Mouse (Mus musculus) olfactory bulb, adult 2 months (tissue): ENCODE data around the gene Abcd1.

ENCODE experiments used
- CTCF ChIP-seq: fragments of 200-500 bp; IDR thresholded peaks from 2 replicates; pipeline ENCODE4 v1.5.1; 2012; ENCODE audit warnings: low read depth, mild to moderate bottlenecking, low read length, moderate library complexity; ENCODE audit not compliant: insufficient read depth
- POLR2A ChIP-seq: fragments of 200-500 bp; IDR thresholded peaks from 2 replicates; pipeline ENCODE4 v1.6.1; 2012; ENCODE audit warnings: mild to moderate bottlenecking, low read depth, low read length, moderate library complexity; ENCODE audit not compliant: insufficient read depth

GRCm38 (mm10) chrX:73774168-73774760 is 57.9 kb downstream of the Abcd1 start, which contains the start of gene Srpk3:
- no peak for TF ChIP-seq CTCF
- no peak for TF ChIP-seq POLR2A
